Mouse (Mus musculus) lung, adult 2 months (tissue): Measurements from ENCODE around the gene Serinc5.

Experiments
- CTCF ChIP-seq: fragments of 200-500 bp; IDR thresholded peaks from 2 replicates; pipeline ENCODE4 v1.5.1; 2011; ENCODE audit warnings: mild to moderate bottlenecking, low read length, control low read depth; ENCODE audit not compliant: insufficient read depth
- POLR2A ChIP-seq: fragments of 200-500 bp; IDR thresholded peaks from 2 replicates; pipeline ENCODE4 v1.6.1; 2011; ENCODE audit warnings: low read depth, mild to moderate bottlenecking, control low read depth, low read length, borderline replicate concordance; ENCODE audit errors: extremely low read depth

DNA sequence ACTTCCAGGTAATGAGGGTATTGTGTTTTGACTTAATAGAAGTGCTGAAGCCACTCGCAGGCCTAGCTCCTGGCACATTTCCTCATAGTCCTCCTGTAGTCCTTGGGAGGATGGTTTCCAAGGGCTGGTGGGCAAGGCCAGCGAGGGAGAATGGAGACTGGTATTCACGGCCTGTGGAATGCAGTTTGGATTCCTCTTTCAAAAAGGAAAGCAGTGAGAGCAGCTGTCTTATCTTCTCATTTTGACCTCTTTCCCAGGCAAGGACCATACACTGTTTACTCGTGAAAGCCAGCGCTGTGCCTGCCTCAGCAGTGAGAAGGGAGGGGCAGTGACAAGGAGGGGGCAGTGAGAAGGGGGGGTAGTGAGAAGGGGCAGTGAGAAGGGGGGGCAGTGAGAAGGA is 42.4 kb downstream of the Serinc5 start:
- TF ChIP-seq POLR2A (no peak), CTCF (no peak)
